Mouse (Mus musculus) embryonic facial prominence, embryonic 14.5 days (tissue): Measurements from ENCODE around the gene Arg1. TPM values are rescaled to one million over a fixed set of nuclear protein-coding genes. Genes with fewer than 3 reads are reported as not detected.
A peak's percentile ranks its signal among the peaks of the same experiment; 100 is the strongest.

Source experiments
- ATAC-seq: fragments of 200-750 bp; cut with Nextera tagmentation; 2 replicates; pipeline ENCODE4 v1.8.0; 2017; ENCODE audit warnings: low read depth, moderate number of reproducible peaks, moderate TSS enrichment
- DNase-seq: peaks from one replicate; pipeline ENCODE4 v3.0.0-alpha.2; 2015; ENCODE audit warnings: low spot score
- H3K27ac ChIP-seq: fragments of 300-500 bp; sonication (generic); replicated peaks from 2 replicates; pipeline ENCODE4 v1.5.1; 2014; ENCODE audit warnings: low read depth, mild to moderate bottlenecking, low read length, moderate library complexity
- H3K27me3 ChIP-seq: fragments of 300-500 bp; sonication (generic); replicated peaks from 2 replicates; pipeline ENCODE4 v1.6.1; 2014; ENCODE audit warnings: low read length; ENCODE audit not compliant: control insufficient read depth, insufficient read depth
- H3K36me3 ChIP-seq: fragments of 300-500 bp; sonication (generic); 2 replicates; pipeline ENCODE4 v1.6.1; 2014; ENCODE audit warnings: low read length, mixed read lengths; ENCODE audit not compliant: control insufficient read depth, insufficient read depth
- H3K4me1 ChIP-seq: fragments of 300-500 bp; sonication (generic); 2 replicates; pipeline ENCODE4 v1.6.1; 2014; ENCODE audit warnings: antibody characterized with exemption, low read length; ENCODE audit not compliant: control insufficient read depth, insufficient read depth
- H3K4me2 ChIP-seq: fragments of 300-500 bp; sonication (generic); 2 replicates; pipeline ENCODE4 v1.6.1; 2014; ENCODE audit warnings: low read depth, mild to moderate bottlenecking, low read length, moderate library complexity, mixed read lengths
- H3K4me3 ChIP-seq: fragments of 300-500 bp; sonication (generic); 2 replicates; pipeline ENCODE4 v1.5.1; 2014; ENCODE audit warnings: low read depth, mild to moderate bottlenecking, low read length
- H3K9ac ChIP-seq: fragments of 300-500 bp; sonication (generic); 2 replicates; pipeline ENCODE4 v1.6.1; 2014; ENCODE audit warnings: low read depth, mild to moderate bottlenecking, low read length, moderate library complexity, mixed read lengths
- H3K9me3 ChIP-seq: fragments of 300-500 bp; sonication (generic); 2 replicates; pipeline ENCODE4 v1.6.1; 2016; ENCODE audit warnings: low read length; ENCODE audit not compliant: control insufficient read depth
- WGBS: fragments of 180-500 bp; shearing (Covaris S2); extraction: QIAGEN DNeasy Blood & Tissue Kit; methylation state at CpG from one replicate; pipeline ENCODE4 v1.1.7; 2014; 5-methylcytosine and 5-hydroxymethylcytosine counted together
- polyA plus RNA-seq: library from polyadenylated mRNA; unstranded; fragments of >200 nt; fragmentation: Nextera tagmentation; extraction: Ambion mirVana; gene quantifications from 2 replicates; pipeline ENCODE4 v1.2.1, GENCODE M21; 2014

Arg1 gene
- polyA plus RNA-seq = 5.1 and 5.3 TPM in 2 replicates

DNA sequence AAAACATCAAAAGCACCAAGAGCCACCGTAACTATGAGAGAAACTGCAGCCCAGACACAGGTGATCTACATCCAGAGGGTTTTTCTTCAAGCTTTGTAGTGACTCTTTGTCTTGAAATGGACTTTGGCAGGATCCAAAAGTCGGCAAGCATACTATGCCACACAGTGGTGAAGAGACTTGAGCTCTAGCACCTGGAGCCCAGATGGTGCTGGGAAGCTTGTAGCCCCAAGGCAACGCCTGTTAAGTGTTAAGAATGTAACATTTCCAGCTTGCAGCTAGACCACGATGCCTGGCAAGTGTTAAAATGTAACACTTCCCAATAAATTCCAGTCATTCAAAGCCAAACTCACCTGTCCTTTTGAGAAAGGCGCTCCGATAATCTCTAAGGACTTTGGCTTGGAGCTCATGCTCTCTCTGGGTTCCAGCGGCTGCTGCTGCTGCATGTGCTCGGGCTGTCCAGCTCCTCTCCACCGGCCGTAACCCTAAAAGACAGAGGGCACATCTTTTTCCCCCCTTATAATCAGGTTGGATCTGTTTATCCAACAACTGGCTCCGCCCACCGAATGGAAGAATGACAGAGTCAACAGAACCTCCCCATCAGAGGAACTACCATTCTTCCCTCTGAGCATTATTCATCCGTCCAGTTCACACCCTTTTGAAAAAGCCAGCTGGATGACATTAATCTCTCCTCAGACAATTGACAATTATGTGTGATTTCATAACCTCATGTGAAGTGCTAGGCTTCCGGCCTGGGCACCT lies at the start of gene Arg1:
Arg1 (minus strand) TSS at position 523 of the 759 bp plus-strand sequence.
- peak; percentile 84 for DNase-seq
- Histone ChIP-seq H3K27me3 (no peaks in the 10 kb centered on the region), H3K9me3 (no peaks in the 10 kb centered on the region), H3K27ac (no peak within 1 kb of the TSS), H3K9ac (peak within 1 kb of the TSS; percentile 25; the same call in 1 of the 2 replicates), H3K4me2 (peak within 1 kb of the TSS; percentile 41), H3K4me1 (peaks cover 11% of the 10 kb centered on the region), H3K4me3 (no peak within 1 kb of the TSS), H3K36me3 (no peaks in the 10 kb centered on the region)
- peak; percentile 68; the same call in 1 of the 2 replicates for ATAC-seq
- 27% methylated on average over 14 of the region's 14 CpGs for WGBS

- ATAC-seq = no peak
- DNase-seq = no peak
- H3K4me2 ChIP-seq = no peak overlapping the region
- no peak overlapping the region for H3K4me3 ChIP-seq
- no peak overlapping the region for H3K9ac ChIP-seq
- peaks cover 11% of the 10 kb centered on the region; the same call in 1 of the 2 replicates for H3K4me1 ChIP-seq
- H3K36me3 ChIP-seq = no peaks in the 10 kb centered on the region
- H3K27ac ChIP-seq = no peak overlapping the region
- WGBS = 80% methylated on average over 11 of the region's 11 CpGs
- 0 out of 2 replicates have a peak, but pooled peaks cover 6% of the 10 kb centered on the region for H3K9me3 ChIP-seq
- no peaks in the 10 kb centered on the region for H3K27me3 ChIP-seq
These were observed 46.7 kb upstream of the Arg1 start for GRCm38 (mm10) chr10:24973845-24974514.

- no peak overlapping the region for H3K4me3 ChIP-seq
These were observed 46.1 kb upstream of the Arg1 start for GRCm38 (mm10) chr10:24973385-24973784.

DNA sequence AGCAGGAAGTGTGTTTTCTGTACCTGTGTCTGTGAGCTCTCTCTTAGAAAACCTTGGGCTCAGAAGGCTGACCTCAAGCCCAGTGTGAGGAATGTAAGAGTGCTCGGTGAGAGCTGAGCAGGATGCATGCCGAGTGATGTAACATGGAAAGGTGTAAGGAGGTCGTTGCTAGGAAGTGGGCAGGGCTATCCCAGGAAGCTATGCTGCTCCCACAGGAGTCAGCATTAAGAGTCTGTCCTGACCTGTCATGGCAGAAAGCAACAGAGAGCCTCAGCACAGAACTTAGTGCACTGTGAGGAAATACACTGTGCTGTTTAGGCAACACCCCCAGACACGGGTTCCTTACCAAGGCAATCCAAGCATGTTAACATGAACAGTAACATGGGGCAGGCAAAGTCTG lies 45.6 kb upstream of the Arg1 start:
- Histone ChIP-seq H3K9me3 (0 out of 2 replicates have a peak, but pooled peaks cover 6% of the 10 kb centered on the region), H3K27ac (peak overlapping the region; percentile 56; the same call in 1 of the 2 replicates)
- DNase-seq = no peak

More at GRCm38 (mm10) chr10:24973385-24973784, 46.1 kb upstream of the Arg1 start:
- Histone ChIP-seq H3K4me1 (peaks cover 11% of the 10 kb centered on the region; the same call in 1 of the 2 replicates), H3K9me3 (0 out of 2 replicates have a peak, but pooled peaks cover 6% of the 10 kb centered on the region), H3K27ac (peak overlapping the region; percentile 56; the same call in 1 of the 2 replicates), H3K36me3 (no peaks in the 10 kb centered on the region), H3K27me3 (no peaks in the 10 kb centered on the region), H3K9ac (no peak overlapping the region), H3K4me2 (no peak overlapping the region)
- peak; percentile 66 for DNase-seq
- WGBS = 24% methylated on average over 5 of the region's 5 CpGs
- ATAC-seq = peak; percentile 67; the same call in 1 of the 2 replicates

DNA sequence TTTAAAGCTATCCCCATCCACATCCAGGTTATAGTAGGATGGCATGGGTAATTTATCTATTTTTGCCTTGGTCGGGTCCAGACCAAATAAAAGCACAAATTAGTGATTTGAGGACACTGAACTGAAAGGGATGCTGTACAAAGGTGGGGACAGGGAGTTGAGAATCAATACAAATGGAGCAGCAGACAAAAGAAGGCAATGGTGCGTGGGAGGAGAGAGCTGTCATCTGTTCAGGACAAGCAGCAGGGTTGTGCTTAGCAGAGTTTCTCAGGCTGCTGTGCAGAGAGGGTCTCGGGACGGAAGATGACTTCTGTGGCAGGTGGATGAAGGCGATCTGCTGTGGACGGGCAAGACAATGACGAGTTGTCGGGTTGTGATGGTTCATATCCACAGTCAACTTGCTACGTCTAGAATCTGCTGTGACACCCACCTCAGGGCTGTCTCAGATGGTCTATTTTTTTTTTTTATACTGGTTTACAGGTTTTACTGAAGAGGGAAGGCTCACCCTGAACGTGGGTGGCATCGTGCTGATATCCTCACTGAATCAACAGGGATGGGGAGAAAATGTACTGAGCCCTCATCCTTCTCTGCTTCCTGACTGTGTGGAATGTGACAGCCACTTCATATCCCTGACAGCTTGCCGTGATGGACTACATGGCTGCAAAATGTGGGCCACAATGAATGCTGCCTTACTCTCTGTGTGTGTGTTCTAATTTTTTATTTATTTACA lies 38.7 kb upstream of the Arg1 start:
- no peak overlapping the region for H3K27ac ChIP-seq
- no peaks in the 10 kb centered on the region for H3K36me3 ChIP-seq
- H3K27me3 ChIP-seq = no peaks in the 10 kb centered on the region
- WGBS = 77% methylated on average over 12 of the region's 12 CpGs
- no peak overlapping the region for H3K4me3 ChIP-seq
- no peaks in the 10 kb centered on the region for H3K4me1 ChIP-seq
- no peak overlapping the region for H3K4me2 ChIP-seq
- DNase-seq (no peak), ATAC-seq (no peak)
- no peak overlapping the region for H3K9ac ChIP-seq
- no peaks in the 10 kb centered on the region for H3K9me3 ChIP-seq

More for the DNA sequence above, 45.6 kb upstream of the Arg1 start:
- no peaks in the 10 kb centered on the region for H3K27me3 ChIP-seq
- 24% methylated on average over 4 of the region's 4 CpGs for WGBS
- no peak overlapping the region for H3K4me3 ChIP-seq
- no peaks in the 10 kb centered on the region for H3K36me3 ChIP-seq
- ATAC-seq = peak; percentile 50
- peaks cover 11% of the 10 kb centered on the region; the same call in 1 of the 2 replicates for H3K4me1 ChIP-seq
- no peak overlapping the region for H3K9ac ChIP-seq
- H3K4me2 ChIP-seq = no peak overlapping the region

DNA sequence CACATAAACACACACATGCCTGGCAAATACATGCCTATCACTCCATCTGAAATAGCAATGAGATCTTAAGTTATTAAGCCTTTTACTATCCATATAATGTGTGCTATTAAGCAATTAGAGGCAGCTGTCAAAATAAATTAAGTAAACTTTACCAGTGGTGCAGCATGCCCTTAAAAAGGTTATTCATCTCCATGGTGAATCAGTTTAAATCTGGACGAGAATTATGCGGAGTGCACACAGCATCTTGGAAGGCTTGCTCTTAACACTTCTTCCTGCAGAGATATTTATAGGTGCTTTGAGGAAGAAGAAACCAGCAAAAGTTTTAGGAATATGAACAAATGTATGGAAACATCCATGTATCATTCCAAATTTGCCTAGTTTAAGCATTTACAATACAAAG lies 34.6 kb upstream of the Arg1 start:
- ATAC-seq (no peak), DNase-seq (no peak)
- H3K9ac ChIP-seq = no peak overlapping the region
- H3K4me2 ChIP-seq = no peak overlapping the region
- no peaks in the 10 kb centered on the region for H3K9me3 ChIP-seq
- H3K36me3 ChIP-seq = no peaks in the 10 kb centered on the region
- no peak overlapping the region for H3K4me3 ChIP-seq
- no peaks in the 10 kb centered on the region for H3K27me3 ChIP-seq
- H3K27ac ChIP-seq = no peak overlapping the region
- H3K4me1 ChIP-seq = no peaks in the 10 kb centered on the region
- WGBS = 38% methylated on average over 2 of the region's 2 CpGs

DNA sequence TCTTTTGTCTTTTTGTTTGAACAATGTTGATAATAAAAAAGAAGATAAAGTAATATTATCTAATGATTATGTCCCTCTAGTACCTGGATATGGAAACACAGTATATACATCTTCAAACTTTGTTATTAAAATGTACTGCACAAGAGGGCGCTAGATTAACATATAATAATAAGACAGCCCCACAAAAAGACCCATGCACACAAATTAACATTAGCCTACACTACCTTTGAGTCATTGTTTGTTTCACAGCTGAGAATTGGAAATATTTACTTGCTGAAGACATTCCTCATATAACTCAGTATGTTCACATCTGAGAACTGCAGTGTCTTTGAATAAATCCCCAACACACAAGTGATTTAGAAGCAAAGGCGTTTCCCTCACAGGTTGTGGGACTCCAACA lies 33.8 kb upstream of the Arg1 start:
- Histone ChIP-seq H3K9ac (no peak overlapping the region), H3K36me3 (no peaks in the 10 kb centered on the region), H3K4me3 (no peak overlapping the region), H3K4me1 (no peaks in the 10 kb centered on the region), H3K27ac (no peak overlapping the region), H3K27me3 (no peaks in the 10 kb centered on the region), H3K4me2 (no peak overlapping the region), H3K9me3 (no peaks in the 10 kb centered on the region)
- DNase-seq (peak; percentile 75), ATAC-seq (no peak)
- 37% methylated on average over 2 of the region's 2 CpGs for WGBS
